Mouse (Mus musculus) liver, postnatal 0 days (tissue): ENCODE data around the gene Btg2.

Experiments used
- CTCF ChIP-seq: sonication (generic); IDR thresholded peaks from 2 replicates; pipeline ENCODE4 v1.5.1; 2016; ENCODE audit warnings: antibody characterized with exemption, low read depth
- EP300 ChIP-seq: IDR thresholded peaks from 2 replicates; pipeline ENCODE4 v1.6.1; 2016; ENCODE audit warnings: antibody characterized with exemption, low read depth, mild to moderate bottlenecking

DNA sequence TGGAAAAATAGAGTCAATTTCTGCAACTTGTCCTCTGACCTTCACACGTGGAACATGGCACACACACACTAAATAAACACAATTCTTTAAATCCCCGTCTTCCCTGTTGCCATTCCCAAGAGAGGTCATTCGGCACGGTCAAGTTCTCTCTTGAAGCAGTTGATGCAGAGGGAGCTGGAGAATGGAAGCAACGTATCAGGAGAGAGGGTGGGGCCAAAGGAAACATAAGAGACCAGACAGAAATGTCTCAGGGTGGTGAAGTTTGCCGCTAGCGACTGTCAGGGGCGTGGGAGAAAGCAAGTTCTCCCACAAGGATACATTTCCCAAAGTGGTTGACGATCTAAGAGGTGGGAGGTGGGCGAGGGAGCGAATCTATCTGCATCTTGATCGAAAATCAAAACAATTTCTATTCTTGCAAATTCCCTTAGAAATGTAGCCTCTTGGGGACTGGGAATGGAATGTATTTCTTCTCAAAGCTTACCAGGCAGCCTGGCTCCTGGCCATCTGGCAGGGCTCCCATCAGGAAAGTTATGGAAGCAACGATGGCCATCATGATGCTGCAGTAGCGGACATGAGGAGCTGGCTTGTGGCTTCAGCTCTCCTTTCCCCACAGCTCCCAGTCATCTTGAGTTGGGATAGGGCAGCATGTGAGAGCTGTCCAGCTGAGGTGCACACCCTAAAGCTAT lies 50.6 kb downstream of the Btg2 start:
- no peak for TF ChIP-seq CTCF
- TF ChIP-seq EP300, result no peak
